Mouse (Mus musculus): Measurements from ENCODE around the gene Poc1b.

DNA sequence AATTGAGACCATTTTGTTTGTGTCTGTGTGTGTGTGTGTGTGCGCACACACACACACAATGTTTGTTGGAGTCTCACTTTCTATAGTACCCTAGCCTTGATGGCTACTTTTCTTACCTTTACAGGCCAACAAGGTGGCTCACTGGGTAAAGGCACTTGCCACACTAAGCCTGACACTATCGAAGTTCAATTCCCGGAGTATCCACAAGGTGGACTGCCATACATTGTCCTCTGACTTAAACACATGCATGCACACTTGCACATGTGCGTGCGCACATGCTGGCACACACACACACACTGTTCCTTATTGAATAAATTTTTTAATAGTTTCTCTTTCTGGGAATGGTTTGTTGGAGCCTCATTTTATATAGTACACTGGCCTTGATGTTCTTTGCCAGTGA lies 50.0 kb downstream of the Poc1b start:
- no peak for TF ChIP-seq CTCF (IDR thresholded peaks at IDR 0.05; ENCODE audit: low read depth, low read length)
- TF ChIP-seq POLR2A (IDR thresholded peaks at IDR 0.05; ENCODE audit: extremely low read depth, insufficient read depth, low read length), result no peak
